In the genomic region with DNA sequence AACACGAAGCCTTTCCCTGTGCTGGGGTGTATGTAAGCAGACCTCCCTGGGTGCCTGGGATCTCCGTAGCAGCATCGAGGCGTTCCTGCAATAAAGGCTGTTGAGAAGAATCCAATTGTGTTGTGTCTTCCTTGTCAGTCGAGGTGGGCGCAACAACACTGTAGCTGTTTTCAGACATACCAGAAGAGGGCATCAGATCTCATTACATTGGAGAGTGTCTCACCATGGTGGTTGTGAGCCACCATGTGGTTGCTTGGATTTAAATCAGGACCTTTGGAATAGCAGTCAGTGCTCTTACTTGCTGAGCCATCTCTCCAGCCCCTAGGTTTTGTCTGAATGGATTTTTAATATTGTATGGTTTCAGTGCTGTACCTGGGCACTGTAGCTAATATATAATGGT, we compare ENCODE assay signal across 19 mouse cellular contexts. TPM values are rescaled to one million over a fixed set of nuclear protein-coding genes. Genes with fewer than 3 reads are reported as not detected.
DNase-seq lines count a peak whose midpoint lies in the region; ATAC-seq and TF ChIP-seq lines count a peak whose summit lies in the region.
"Not testable (repeated sequence)": the region's sequence is repeated elsewhere in the genome, so short reads cannot be mapped to it uniquely, and the experiment has no call there.
"Had no signal": no experiment of that assay in that cellular context is flagged by ENCODE, and none has a peak within 500 bp of the region (broad histone marks: within the 10 kb centered on the region; RNA-seq: fewer than 3 reads in every experiment).

No protein-coding gene starts in this region.

- H3K27ac ChIP-seq in forebrain, embryonic 15.5 days (replicated peaks); hindbrain, embryonic 15.5 days (replicated peaks); layer of hippocampus, adult 2 months; midbrain, postnatal 0 days (ENCODE audit: low read depth, low read length); stomach, postnatal 0 days (replicated peaks): not testable (repeated sequence)

- 30% methylated on average over 6 of the region's 6 CpGs for WGBS in forebrain, embryonic 15.5 days
- 25% methylated on average over 6 of the region's 6 CpGs for WGBS in hindbrain, embryonic 15.5 days
- 18% methylated on average over 6 of the region's 6 CpGs for WGBS in midbrain, postnatal 0 days
- WGBS in stomach, postnatal 0 days = 26% methylated on average over 6 of the region's 6 CpGs

- not testable (repeated sequence) for H3K9ac ChIP-seq in forebrain, embryonic 15.5 days (replicated peaks); hindbrain, embryonic 15.5 days; midbrain, postnatal 0 days (replicated peaks; ENCODE audit: low read length, poor library complexity, severe bottlenecking); stomach, postnatal 0 days (ENCODE audit: low read length)

- ATAC-seq in Patski; stomach, postnatal 0 days (ENCODE audit: low FRiP score, low TSS enrichment): not testable (repeated sequence)
- ATAC-seq in forebrain, embryonic 15.5 days (replicated peaks) = peak; percentile 42; the same call in 1 of the 2 replicates
- peak; percentile 36; the same call in 1 of the 2 replicates for ATAC-seq in hindbrain, embryonic 15.5 days (ENCODE audit: low FRiP score, low read depth)
- peak; percentile 43; the same call in 1 of the 2 replicates for ATAC-seq in megakaryocyte progenitor cell, adult 5-6 weeks (replicated peaks; ENCODE audit: poor library complexity)
- ATAC-seq in midbrain, postnatal 0 days (ENCODE audit: low FRiP score) = peak; percentile 62

- not testable (repeated sequence) for H3K4me2 ChIP-seq in forebrain, embryonic 15.5 days (replicated peaks); midbrain, postnatal 0 days (ENCODE audit: low read depth, low read length, poor library complexity, severe bottlenecking); stomach, postnatal 0 days (replicated peaks; ENCODE audit: low read depth)
- 0 out of 2 replicates have a peak overlapping the region, but pooled peaks have one; percentile 33 for H3K4me2 ChIP-seq in hindbrain, embryonic 15.5 days

- in situ Hi-C loops in Patski (cut with MboI; ENCODE audit: low pct_unique_long_range_greater_than_20kb) = not testable (repeated sequence)

- peak; percentile 32 for TF ChIP-seq CTCF in Patski (IDR thresholded peaks at IDR 0.05)
- TF ChIP-seq CTCF in layer of hippocampus, adult 2 months (conservative IDR thresholded peaks at IDR 0.05) = peak; percentile 60
- peak; percentile 69 for TF ChIP-seq CTCF in midbrain, postnatal 0 days (IDR thresholded peaks at IDR 0.05)
- TF ChIP-seq CTCF in stomach, postnatal 0 days (IDR thresholded peaks at IDR 0.05; ENCODE audit: low read depth) = peak; percentile 53

- not testable (repeated sequence) for TF ChIP-seq EP300 in stomach, postnatal 0 days (optimal IDR thresholded peaks at IDR 0.05)

- H3K36me3 ChIP-seq in forebrain, embryonic 15.5 days; hindbrain, embryonic 15.5 days; midbrain, postnatal 0 days (ENCODE audit: insufficient read depth, low read length); stomach, postnatal 0 days (ENCODE audit: control insufficient read depth, insufficient read depth, low read length): not testable (repeated sequence)

- H3K9me3 ChIP-seq in forebrain, embryonic 15.5 days; hindbrain, embryonic 15.5 days; midbrain, postnatal 0 days (ENCODE audit: low read length); stomach, postnatal 0 days (ENCODE audit: control insufficient read depth, low read length): not testable (repeated sequence)

- POLR2A ChIA-PET in Patski (lab: Charles Lee) = not testable (repeated sequence)

- not testable (repeated sequence) for H3K4me3 ChIP-seq in forebrain, embryonic 15.5 days; hindbrain, embryonic 15.5 days; layer of hippocampus, adult 2 months; midbrain, postnatal 0 days (ENCODE audit: low read depth, low read length); stomach, postnatal 0 days (ENCODE audit: low read depth, low read length)

- not testable (repeated sequence) for H3K4me1 ChIP-seq in forebrain, embryonic 15.5 days; hindbrain, embryonic 15.5 days (replicated peaks); midbrain, postnatal 0 days (ENCODE audit: insufficient read depth, low read length); stomach, postnatal 0 days (replicated peaks; ENCODE audit: control insufficient read depth, insufficient read depth)

- H3K27me3 ChIP-seq in Patski; forebrain, embryonic 15.5 days; hindbrain, embryonic 15.5 days; midbrain, postnatal 0 days (ENCODE audit: insufficient read depth, low read length); stomach, postnatal 0 days (ENCODE audit: control insufficient read depth, insufficient read depth, low read length): not testable (repeated sequence)

- CTCF ChIA-PET in Patski (lab: Charles Lee) = not testable (repeated sequence)

- not testable (repeated sequence) for DNase-seq in Patski (ENCODE audit: low read depth, low spot score); layer of hippocampus, adult 2 months (ENCODE audit: low spot score in 2 of 2); stomach, postnatal 0 days (ENCODE audit: low spot score)
- peak; percentile 12 to 23 for DNase-seq in cerebellum, postnatal 14 days
- peak; percentile 14 for DNase-seq in midbrain, postnatal 0 days (ENCODE audit: low spot score)

RNA-seq across cellular contexts. Expression of a gene that starts 4.2 kb away (rescaled TPM):
- polyA plus RNA-seq in Patski (2021) = not detected
- polyA plus RNA-seq in forebrain, embryonic 15.5 days (2015; fragmentation: Nextera tagmentation; extraction: Ambion mirVana) = not detected in 2 replicates
- polyA plus RNA-seq in hindbrain, embryonic 15.5 days (2015; fragmentation: Nextera tagmentation; extraction: Ambion mirVana) = not detected in 2 replicates
- not detected for total RNA-seq in layer of hippocampus, adult 2 months (2021)
- total RNA-seq in megakaryocyte progenitor cell, adult 5-6 weeks (2015) = not detected in 2 replicates
- total RNA-seq in megakaryocyte progenitor cell, adult 5-6 weeks (2017) = not detected in 2 replicates
- total RNA-seq in midbrain, postnatal 0 days (2014; rRNA removed) = not detected in 2 replicates
- not detected in 2 replicates for polyA plus RNA-seq in midbrain, postnatal 0 days (2015; fragmentation: Nextera tagmentation; extraction: Ambion mirVana)
- not detected in 2 replicates for polyA plus RNA-seq in stomach, postnatal 0 days (2015; fragmentation: Nextera tagmentation; extraction: Ambion mirVana)
- total RNA-seq: gastrocnemius, postnatal 36 days; heart, postnatal 10 days; layer of hippocampus, postnatal 36 days; left cerebral cortex, postnatal 36 days had no signal
- polyA plus RNA-seq: embryonic facial prominence, embryonic 12.5 days; kidney, embryonic 14.5 days; large intestine, adult 2 months; lung, adult 2 months; stomach, embryonic 14.5 days had no signal

RNA-seq across cellular contexts. Expression of a gene that starts 10.0 kb away (rescaled TPM):
- not detected for polyA plus RNA-seq in Patski (2021)
- polyA plus RNA-seq in forebrain, embryonic 15.5 days (2015; fragmentation: Nextera tagmentation; extraction: Ambion mirVana) = not detected in 2 replicates
- polyA plus RNA-seq in hindbrain, embryonic 15.5 days (2015; fragmentation: Nextera tagmentation; extraction: Ambion mirVana) = not detected in 2 replicates
- total RNA-seq in layer of hippocampus, adult 2 months (2021) = not detected
- not detected in 2 replicates for total RNA-seq in megakaryocyte progenitor cell, adult 5-6 weeks (2015)
- total RNA-seq in megakaryocyte progenitor cell, adult 5-6 weeks (2017) = not detected in 2 replicates
- total RNA-seq in midbrain, postnatal 0 days (2014; rRNA removed) = not detected in 2 replicates
- polyA plus RNA-seq in midbrain, postnatal 0 days (2015; fragmentation: Nextera tagmentation; extraction: Ambion mirVana) = not detected in 2 replicates
- polyA plus RNA-seq in stomach, postnatal 0 days (2015; fragmentation: Nextera tagmentation; extraction: Ambion mirVana) = not detected in 2 replicates
- total RNA-seq: gastrocnemius, postnatal 36 days; heart, postnatal 10 days; layer of hippocampus, postnatal 36 days; left cerebral cortex, postnatal 36 days had no signal
- polyA plus RNA-seq: C2C12; embryonic facial prominence, embryonic 12.5 days; kidney, embryonic 14.5 days; large intestine, adult 2 months; lung, adult 2 months; stomach, embryonic 14.5 days; thymus, adult 2 months had no signal

RNA-seq across cellular contexts. Expression of a gene that starts 49.3 kb away (rescaled TPM):
- 33.8 TPM for polyA plus RNA-seq in Patski (2021)
- polyA plus RNA-seq in forebrain, embryonic 15.5 days (2015; fragmentation: Nextera tagmentation; extraction: Ambion mirVana) = 46.7 and 47.7 TPM in 2 replicates
- polyA plus RNA-seq in hindbrain, embryonic 15.5 days (2015; fragmentation: Nextera tagmentation; extraction: Ambion mirVana) = 32.2 and 33.0 TPM in 2 replicates
- 10 to 100 TPM; 40.4 to 43.2 TPM for total RNA-seq in layer of hippocampus, adult 2 months (2021)
- 59.6 and 67.6 TPM in 2 replicates for total RNA-seq in megakaryocyte progenitor cell, adult 5-6 weeks (2015)
- 50.9 and 64.3 TPM in 2 replicates for total RNA-seq in megakaryocyte progenitor cell, adult 5-6 weeks (2017)
- total RNA-seq in midbrain, postnatal 0 days (2014; rRNA removed) = 26.4 and 33.8 TPM in 2 replicates
- polyA plus RNA-seq in midbrain, postnatal 0 days (2015; fragmentation: Nextera tagmentation; extraction: Ambion mirVana) = 22.3 and 25.9 TPM in 2 replicates
- 18.2 and 18.3 TPM in 2 replicates for polyA plus RNA-seq in stomach, postnatal 0 days (2015; fragmentation: Nextera tagmentation; extraction: Ambion mirVana)

RNA-seq across cellular contexts. Expression of a gene that starts 54.6 kb away (rescaled TPM):
- polyA plus RNA-seq in Patski (2021) = not detected
- polyA plus RNA-seq in forebrain, embryonic 15.5 days (2015; fragmentation: Nextera tagmentation; extraction: Ambion mirVana) = not detected in 2 replicates
- not detected in 2 replicates for polyA plus RNA-seq in hindbrain, embryonic 15.5 days (2015; fragmentation: Nextera tagmentation; extraction: Ambion mirVana)
- total RNA-seq in layer of hippocampus, adult 2 months (2021) = not detected
- not detected in 2 replicates for total RNA-seq in megakaryocyte progenitor cell, adult 5-6 weeks (2015)
- not detected in 2 replicates for total RNA-seq in megakaryocyte progenitor cell, adult 5-6 weeks (2017)
- total RNA-seq in midbrain, postnatal 0 days (2014; rRNA removed) = not detected in 2 replicates
- polyA plus RNA-seq in midbrain, postnatal 0 days (2015; fragmentation: Nextera tagmentation; extraction: Ambion mirVana) = not detected in 2 replicates
- polyA plus RNA-seq in stomach, postnatal 0 days (2015; fragmentation: Nextera tagmentation; extraction: Ambion mirVana) = not detected in 2 replicates
- total RNA-seq: gastrocnemius, postnatal 36 days; heart, postnatal 10 days; layer of hippocampus, postnatal 36 days; left cerebral cortex, postnatal 36 days had no signal
- polyA plus RNA-seq: embryonic facial prominence, embryonic 12.5 days; kidney, embryonic 14.5 days; large intestine, adult 2 months; lung, adult 2 months; stomach, embryonic 14.5 days; thymus, adult 2 months had no signal
